9 mouse cellular contexts compared by ENCODE assay signal in genomic region chr16:45349523-45350298, GRCm38 (mm10). TPM values are rescaled to one million over a fixed set of nuclear protein-coding genes. Genes with fewer than 3 reads are reported as not detected.
A peak's percentile ranks its signal among the peaks of the same experiment; 100 is the strongest.
DNase-seq lines count a peak whose midpoint lies in the region.
"Had no signal": no experiment of that assay in that cellular context is flagged by ENCODE, and none has a peak within 500 bp of the region (broad histone marks: within the 10 kb centered on the region; RNA-seq: fewer than 3 reads in every experiment).

No protein-coding gene starts in this region.

- DNase-seq in adrenal gland, postnatal 14 days, result peak; percentile 29
- DNase-seq in adrenal gland, adult 18-20 months (ENCODE audit: low spot score in 2 of 2), result no peak
- DNase-seq in CD4-positive helper T cell, adult 2 months (ENCODE audit: low read depth, low spot score), result peak; percentile 20
- DNase-seq in heart, adult 9 months (ENCODE audit: low spot score in 2 of 2), result peak; percentile 72 to 87
- DNase-seq in kidney, postnatal 10 days, result peak; percentile 37
- no peak for DNase-seq in MN1 (ENCODE audit: low spot score)
- no peak for DNase-seq in frontal cortex, adult 2 months (ENCODE audit: extremely low spot score in 1 of 2, low spot score in 1 of 2)
- no peak for DNase-seq in frontal cortex, postnatal 10 days (ENCODE audit: low spot score in 2 of 2)
- DNase-seq: liver, embryonic 13.5 days had no signal

RNA-seq across cellular contexts. Expression of gene Cd200, which starts 59.1 kb away (rescaled TPM):
- 59.7 and 90.5 TPM in 2 replicates for total RNA-seq in adrenal gland, postnatal 14 days (2021)
- 10 to 100 TPM; 58.9 to 64.8 TPM for total RNA-seq in adrenal gland, adult 18-20 months (2021)
- polyA plus RNA-seq in frontal cortex, adult 2 months (2012; rRNA removed), result 95.4 and 112 TPM in 2 replicates

Comparison
In these comparisons a context has a peak if more than half of its experiments do, and no peak if none do; other contexts are left out.
1. DNase-seq: peak in adrenal gland, postnatal 14 days (single experiment), CD4-positive helper T cell, adult 2 months (single experiment), heart, adult 9 months (2 of 2) and kidney, postnatal 10 days (single experiment); none in adrenal gland, adult 18-20 months (0 of 2), MN1 (single experiment), frontal cortex, adult 2 months (0 of 2) and frontal cortex, postnatal 10 days (0 of 2).